Mouse (Mus musculus): ENCODE data around the gene Acvrl1. TPM values are rescaled to one million over a fixed set of nuclear protein-coding genes. Genes with fewer than 3 reads are reported as not detected.

Acvrl1 gene
- total RNA-seq, 4 experiments from 2014 or later: 6.6 to 9.5 (median 7.6) TPM

DNA sequence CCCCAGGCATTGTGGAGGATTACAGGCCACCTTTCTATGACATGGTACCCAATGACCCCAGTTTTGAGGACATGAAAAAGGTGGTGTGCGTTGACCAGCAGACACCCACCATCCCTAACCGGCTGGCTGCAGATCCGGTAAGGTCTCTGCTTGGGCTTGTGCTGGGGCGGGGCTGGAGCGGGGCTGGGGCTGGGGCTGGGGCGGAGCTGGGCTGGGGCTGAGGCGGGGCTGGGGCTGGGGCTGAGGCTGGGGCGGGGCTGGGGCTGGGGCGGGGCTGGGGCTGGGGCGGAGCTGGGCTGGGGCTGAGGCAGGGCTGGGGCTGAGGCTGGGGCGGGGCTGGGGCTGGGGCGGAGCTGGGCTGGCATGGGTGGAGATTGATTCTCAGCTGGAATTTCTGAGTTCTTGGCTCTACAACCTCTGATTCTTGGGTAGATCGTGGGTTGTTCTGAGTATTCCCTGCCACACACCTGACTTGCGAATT is 12.8 kb downstream of the Acvrl1 start:
- peak in 1 of 2 experiments; percentile 47 for DNase-seq (ENCODE audit: low spot score in 2 of 2)

DNA sequence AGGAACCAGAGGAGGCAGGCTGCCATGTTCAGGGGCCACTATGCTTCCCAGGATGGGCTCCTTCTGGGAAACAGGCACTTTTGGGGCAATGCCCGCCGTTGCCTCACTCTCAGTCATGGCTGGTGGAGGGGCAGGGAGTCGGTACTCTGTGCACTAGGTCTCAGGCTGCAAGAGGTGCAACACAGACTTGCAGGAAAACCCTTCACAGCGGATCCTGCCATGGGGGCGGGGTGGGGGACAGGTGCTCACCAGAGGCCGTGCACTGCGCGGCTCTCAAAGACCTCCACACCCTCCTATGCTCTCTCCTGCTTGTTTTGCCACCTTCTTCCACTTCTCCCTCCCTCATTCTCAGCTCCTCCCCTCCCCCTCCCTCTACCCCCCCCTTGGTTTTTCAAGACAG is 14.3 kb downstream of the Acvrl1 start:
- peak in 1 of 2 experiments; percentile 41 for DNase-seq (ENCODE audit: low spot score in 2 of 2)

DNA sequence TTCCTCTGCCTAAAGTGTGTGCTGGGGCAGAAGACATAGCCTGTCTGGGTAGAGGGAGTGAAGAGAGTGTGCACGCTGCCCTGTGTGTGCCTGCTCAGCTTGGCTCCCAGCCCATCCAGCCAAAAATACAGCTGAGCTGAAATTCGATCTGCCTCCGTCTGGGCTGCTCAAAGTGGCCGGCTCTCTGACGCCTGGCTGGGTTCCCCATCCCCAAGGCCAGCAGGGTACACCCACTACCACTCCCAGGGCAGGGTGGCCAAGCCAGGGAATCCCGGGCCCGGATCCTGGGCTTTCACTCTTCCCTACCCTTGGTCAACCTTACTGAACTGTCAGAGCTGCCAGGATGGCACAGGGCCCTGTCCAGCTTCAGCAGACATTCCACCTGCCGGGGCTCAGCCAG is 15.2 kb downstream of the Acvrl1 start:
- DNase-seq (ENCODE audit: low spot score in 2 of 2): peak; percentile 88 to 94

DNA sequence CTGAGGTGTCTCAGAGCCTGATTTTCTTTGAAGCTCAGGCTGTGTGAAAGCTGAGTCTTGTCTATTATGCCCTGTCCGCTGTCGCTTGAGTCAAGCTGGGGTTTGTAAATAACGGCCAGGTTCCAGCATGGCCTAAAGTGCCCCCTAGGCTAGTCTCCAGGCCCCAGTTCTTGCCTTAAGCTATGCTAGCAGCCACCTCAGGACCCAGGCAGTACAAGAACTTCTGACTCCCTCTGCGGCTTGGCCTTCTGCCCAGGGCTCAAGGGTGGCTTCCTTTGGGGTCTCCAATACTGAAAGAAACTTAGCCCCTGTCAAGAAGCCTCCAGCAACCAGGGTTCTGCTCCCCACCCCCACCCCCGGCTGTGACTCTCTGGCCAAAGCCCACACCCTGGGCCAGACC is 15.9 kb downstream of the Acvrl1 start:
- no peak for DNase-seq (ENCODE audit: low spot score in 2 of 2)

DNA sequence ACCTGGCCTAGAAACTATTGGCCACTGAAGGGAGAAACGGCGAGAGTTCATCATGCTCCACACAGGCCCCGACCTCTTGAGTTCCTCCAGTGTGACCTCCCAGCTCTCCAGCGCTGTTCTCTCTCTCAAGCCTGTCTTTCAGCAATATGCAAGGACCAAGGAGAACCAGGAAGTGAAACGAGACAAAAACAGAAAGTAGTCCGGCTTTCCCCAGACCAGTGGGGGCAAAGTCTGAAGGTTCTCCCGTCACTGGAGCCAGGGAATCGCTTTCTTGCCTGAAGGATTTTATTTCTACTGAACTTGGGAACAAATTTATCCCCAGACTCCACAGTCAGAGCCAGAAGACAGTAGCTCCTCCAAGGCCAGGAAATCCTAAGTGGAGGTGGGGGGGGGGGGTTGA is 16.5 kb downstream of the Acvrl1 start:
- DNase-seq (ENCODE audit: low spot score in 2 of 2): no peak

DNA sequence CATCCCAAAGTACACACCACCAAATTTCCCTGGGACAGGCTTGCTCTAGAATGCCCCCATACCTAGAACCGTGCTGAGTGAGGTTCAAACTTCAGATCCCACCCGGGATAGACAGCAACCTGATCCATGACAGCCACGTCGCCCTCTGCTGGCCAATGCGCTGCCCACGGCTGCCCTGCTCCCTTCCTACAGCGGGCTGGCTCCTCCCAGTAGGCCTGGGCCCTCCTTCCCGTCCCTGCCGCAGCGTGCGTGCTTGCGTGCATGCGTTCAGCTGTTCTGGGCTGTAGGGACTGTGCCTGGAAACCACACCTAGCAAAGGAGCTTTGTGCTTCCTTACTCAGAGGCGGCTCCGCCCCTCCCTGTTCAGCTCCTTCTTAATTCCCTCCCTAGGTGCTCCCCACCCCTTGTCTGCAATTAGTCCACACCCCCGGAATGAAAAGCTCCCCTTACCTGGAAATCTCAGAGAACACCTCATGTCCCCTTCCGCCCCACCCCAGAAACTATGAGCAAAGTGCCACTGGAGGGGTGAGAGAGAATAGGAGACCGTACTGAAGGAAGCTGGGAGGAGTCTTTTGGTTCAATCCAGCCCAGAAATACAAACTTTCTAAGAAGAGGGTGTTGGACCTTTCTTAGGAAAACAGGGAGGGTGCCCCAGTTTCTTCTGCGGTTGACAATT is 17.2 kb downstream of the Acvrl1 start:
- DNase-seq (ENCODE audit: low spot score in 2 of 2): peak; percentile 97

DNA sequence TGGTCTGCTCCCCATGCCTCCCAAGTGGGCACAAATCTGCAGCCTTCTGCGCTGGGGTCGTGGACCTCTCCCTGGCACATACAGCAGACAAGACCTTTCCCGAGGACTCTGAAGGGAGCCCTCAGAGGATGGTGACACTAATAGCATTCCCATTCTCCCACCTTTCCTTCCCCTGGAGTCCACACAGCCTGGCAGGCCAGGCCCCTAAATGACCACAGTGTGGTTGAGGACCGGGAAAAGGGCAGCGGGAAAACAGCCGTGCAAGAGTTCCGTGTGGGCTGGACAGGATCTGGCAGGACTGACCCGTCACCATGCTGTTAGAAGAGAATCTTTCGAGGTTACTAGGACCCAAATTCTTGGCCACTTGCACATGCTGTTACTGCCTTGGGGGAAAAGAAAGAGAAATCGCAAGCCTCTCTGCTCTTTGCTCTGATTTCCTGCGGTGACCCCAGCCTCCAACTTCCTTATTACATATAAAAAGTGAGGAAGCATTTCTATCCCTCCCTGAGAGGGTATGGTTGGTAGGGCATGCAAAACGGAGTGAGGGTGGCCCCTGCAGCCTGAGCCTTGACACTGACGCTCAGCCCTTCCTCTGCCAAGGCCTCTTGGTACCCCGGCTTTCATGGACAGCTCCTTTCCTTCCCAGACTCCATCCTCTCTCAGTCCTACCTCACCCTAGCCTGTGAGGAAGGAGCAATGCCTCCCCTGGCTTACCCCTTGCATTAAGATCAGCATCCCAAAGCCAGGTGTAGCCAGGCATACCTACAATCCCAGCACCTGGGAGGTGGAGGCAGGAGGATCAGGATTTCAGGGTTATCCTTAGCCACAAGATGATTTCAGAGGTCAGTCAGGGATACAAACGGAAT is 18.0 kb downstream of the Acvrl1 start:
- no peak for DNase-seq (ENCODE audit: low spot score in 2 of 2)

DNA sequence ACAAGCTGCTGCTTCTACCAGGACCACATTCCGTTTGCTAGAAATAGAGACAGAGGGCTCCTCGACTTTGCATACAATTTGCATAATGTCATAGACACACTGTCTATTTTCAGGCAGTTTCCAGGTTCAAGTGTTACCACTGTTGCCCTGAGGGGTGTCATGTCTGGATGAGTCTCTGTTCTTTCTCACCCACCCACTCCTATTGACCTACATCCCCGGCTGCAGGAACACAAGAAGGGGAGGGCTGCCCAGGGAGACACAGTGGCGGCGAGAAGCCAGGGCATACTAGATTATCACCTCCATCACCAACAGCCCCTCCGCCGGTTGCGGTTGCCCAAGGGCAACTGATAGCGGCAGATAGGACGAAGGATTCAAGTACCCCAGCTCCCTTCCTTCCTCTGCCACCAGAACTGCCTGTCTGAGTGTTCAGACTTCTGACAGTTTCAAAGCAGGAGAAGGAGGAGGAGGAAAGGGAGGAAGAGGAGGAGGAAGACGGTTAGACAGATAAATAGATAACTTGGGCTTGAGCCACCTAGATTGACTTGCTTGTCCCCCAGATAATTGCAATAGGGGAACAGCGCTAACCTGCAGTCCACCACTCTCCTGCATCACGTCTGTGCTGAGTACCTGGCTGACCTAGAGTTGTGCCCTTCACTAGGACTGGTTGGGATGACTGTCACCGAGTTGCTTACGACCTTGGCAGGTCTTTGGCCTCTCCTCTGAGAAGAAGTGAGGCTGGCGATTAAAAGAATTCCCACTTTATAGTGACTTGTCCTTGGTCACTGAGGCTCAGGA is 19.0 kb downstream of the Acvrl1 start:
- DNase-seq (ENCODE audit: low spot score in 2 of 2): no peak

DNA sequence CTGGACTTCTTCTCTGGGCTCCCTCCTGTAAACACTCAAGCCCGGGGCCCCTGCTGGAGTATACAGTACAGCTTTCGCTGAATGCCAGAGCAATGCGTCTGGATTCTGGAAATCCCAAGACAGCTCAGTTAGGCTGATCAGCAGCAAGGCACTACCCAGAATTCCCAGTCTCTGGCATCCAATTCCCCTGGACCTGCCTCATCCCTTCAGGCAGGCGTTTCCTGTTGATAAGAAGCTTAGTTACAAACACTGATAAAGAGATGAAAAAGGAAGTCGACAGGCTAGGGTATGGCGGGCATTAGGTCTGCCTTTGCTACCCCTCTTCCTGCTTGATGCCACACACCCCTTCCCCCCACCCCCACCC is 19.6 kb downstream of the Acvrl1 start:
- DNase-seq (ENCODE audit: low spot score in 2 of 2): no peak

DNA sequence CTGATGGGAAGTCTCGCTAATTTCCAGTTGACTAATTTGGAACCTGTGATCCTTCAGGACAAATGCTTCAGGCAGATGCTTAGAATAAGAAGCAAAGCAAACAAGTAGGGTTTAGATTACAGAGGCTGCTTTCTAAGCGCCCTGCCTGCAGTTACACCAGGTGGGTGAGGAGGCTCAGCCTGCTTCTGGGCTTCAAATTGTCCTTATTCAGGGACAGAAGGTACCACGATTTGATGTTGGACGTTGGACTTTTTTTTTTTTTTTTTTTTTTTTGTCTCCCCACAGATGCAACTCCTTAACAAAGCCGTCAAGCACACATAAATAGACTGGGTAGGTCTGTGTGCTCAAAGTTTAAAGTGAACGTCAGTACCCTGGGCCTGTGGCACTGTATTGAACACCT is 20.3 kb downstream of the Acvrl1 start:
- DNase-seq (ENCODE audit: low spot score in 2 of 2): no peak

DNA sequence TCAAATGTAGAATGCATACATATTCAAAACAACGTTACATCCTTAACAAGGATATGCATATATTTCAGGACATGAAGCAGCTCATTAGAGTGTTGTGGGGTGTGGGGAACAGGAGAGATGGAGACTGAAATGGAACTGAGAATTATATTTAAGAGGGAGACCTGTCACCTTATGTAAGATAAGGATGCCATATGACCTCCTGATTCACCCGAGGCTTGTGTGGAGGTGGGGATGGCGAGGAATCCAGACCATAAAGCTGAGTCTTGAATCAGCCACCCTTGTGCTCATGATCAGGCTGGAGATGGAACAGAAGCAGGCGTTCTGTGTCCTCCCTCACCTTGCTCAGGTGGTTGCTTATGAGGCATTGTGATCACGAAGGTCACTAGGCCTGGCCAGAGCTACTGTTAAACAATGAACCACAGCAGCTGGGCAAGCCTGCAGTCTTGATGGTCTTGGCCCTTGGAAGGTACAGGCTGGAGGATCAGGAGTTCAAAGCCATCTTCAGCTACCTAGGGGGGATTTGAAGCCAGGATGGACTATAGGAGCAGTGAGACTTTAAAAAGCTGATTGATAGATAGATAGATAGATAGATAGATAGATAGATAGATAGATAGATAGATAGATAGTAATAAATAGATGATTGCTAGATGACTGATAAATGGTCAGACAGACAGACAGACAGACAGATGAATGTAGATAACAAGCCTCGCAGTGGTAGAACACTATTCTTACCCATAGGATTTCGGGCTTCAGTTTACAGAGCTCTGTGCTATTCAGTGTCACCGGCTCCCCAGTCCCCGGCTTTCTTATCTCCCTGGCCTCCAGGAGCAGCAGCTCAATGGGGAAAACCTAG is 23.3 kb downstream of the Acvrl1 start:
- no peak for DNase-seq (ENCODE audit: low spot score in 2 of 2)

DNA sequence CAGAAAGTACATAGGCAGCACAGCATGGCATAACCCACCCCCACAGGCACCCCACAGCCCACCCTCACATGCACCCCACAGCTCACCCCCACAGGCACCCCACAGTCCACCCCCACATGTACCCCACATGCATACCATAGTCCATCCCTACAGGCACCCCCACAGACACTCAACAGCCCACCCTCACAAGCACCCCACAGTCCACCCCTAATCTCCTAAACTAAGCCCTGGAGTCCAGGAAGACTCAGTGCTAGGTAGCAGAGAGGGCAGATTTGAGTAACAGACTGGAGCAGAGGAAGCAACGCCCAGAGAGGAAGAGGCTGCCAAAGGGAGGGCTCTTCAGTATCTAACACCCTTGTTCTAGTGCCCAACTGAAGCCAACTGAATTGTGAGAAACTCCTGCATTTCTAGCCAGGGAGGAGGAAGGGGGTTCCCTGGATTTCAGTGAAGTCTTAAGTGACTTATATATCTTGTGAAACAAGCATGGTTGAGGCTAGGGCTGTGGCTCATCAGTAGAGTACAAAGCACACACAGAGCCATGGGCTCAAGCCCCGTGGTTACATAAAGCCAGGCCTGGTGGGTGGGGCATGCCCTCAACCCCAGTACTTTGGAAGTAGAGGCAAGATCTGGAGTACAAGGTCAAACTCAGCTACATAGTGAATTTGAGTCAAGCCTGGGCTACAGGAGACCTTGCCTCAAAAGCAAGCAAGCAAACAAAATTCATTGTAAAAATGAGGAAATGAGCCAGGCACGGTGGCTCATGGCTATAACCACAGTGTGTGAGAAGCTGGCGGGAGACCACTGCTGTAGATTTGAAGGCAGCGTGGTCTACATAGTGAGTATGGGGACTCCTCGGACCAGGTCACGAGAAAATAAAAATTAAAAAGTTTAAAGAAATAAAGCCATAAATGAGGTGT is 26.6 kb downstream of the Acvrl1 start:
- no peak for DNase-seq (ENCODE audit: low spot score in 2 of 2)

DNA sequence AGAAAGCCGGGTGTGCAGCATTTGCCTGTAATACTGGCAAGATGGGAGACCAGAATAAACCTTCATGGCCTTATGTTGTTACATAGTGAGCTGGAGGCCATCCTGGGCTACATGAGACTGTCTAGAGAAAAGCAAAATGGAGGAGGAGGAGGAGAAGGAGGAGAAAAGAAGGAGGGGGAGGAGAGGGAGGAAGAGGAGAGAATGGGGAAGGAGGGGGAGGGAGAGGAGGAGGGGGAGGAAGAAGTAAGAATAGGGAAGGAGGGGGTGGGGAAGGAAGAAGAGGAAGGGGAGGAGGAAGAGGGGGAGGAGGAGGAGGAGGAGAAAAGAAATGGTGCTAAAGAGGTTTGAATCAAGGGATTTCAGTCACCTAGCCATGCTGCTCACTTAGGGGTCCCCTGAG is 31.8 kb downstream of the Acvrl1 start:
- DNase-seq (ENCODE audit: low spot score in 2 of 2): no peak

DNA sequence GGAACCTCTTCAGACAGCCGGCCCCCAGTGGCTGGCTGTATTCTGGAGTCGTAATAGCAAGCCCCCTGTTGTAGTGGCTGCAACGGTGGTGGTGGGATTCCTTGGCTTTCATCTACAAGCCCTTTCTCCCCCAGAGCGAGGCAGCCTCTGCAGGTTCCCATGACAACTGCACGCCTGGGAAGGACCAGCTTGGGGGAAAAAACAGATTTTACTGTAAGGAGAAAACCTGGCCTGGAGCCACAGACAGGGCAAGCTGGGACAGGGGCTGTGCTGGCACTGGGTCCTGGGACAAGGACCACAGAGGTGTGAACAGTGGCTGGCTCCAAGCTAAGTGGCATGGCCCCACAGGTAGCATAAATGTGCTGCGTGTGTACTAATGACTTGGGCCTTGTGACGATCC is 32.3 kb downstream of the Acvrl1 start:
- no peak for DNase-seq (ENCODE audit: low spot score in 2 of 2)

DNA sequence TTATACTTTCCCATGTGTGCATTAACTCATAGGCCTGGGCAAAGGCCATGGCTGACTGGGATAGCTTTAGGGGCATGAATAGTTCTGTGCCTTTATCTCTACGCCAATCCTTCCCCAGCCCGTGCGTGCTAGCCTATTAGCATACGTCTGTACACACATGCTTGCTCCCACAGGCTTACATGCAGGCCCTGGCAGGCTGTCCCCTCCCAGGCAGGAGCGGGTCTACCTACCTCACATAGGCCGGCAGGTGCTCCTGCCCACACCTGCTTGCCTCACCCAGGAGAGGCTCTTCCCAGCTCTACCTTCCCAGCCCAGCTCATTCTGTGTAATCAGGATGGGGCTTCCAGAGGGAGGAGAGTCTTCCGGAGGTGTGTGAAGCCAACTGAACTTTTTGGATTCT is 33.2 kb downstream of the Acvrl1 start:
- no peak for DNase-seq (ENCODE audit: low spot score in 2 of 2)

DNA sequence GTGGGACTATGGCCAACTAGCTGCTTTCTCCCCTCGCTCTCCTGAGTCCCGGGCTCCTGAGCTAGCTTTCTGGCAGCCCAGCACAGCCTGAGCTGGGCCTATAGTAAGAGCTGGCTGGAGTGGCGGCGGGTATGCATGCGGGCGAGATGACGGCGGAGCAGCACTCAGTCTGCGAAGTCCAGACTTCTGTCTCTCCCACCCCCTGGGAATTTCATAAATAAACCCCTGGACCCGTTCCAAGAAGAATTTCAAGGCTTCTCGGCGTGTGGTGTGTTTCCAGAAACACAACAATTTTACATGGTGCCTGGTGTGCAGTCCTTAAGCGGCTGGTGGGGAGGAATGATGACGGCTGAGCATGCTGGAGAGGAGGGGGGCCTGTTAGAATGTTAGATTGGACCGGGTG is 34.7 kb downstream of the Acvrl1 start:
- DNase-seq (ENCODE audit: low spot score in 2 of 2): no peak

DNA sequence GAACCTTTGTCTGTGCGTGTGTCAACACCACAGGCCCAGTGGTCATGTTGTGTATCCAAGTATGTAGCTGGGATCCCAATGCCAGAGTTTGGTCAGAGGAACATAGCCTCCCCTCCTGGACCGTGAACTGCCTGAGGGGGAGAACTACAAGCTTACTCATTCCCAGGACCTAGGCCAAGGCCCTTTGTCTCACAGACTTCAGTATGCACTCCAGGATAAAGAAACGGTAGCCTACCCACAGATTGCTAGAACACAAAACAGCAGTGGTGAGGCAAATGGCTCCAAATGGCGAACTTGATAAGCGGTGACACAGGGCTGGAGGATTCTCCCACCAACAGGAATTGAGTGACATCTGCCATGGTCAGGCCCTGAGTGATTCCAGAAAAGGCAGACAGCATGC is 35.5 kb downstream of the Acvrl1 start:
- DNase-seq (ENCODE audit: low spot score in 2 of 2): no peak

DNA sequence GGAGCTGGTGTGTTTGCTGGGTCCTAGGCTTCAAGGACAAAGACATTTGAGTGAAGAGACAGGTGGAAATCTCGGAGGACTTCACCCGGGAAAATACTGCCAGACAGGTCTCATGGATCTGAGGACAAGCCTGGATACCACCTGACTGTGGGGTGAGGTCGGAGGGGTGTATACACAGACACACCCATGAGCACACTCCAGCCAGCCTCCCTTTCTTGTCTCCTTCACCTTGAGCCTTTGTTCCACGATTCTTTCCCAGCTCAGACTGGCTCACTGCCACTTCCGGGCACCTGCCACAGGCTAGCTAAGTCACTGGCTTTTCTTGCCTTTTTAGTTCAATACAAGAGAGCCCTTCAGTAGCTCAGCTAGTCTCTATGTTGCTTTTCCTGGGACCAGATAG is 36.0 kb downstream of the Acvrl1 start:
- no peak for DNase-seq (ENCODE audit: low spot score in 2 of 2)

DNA sequence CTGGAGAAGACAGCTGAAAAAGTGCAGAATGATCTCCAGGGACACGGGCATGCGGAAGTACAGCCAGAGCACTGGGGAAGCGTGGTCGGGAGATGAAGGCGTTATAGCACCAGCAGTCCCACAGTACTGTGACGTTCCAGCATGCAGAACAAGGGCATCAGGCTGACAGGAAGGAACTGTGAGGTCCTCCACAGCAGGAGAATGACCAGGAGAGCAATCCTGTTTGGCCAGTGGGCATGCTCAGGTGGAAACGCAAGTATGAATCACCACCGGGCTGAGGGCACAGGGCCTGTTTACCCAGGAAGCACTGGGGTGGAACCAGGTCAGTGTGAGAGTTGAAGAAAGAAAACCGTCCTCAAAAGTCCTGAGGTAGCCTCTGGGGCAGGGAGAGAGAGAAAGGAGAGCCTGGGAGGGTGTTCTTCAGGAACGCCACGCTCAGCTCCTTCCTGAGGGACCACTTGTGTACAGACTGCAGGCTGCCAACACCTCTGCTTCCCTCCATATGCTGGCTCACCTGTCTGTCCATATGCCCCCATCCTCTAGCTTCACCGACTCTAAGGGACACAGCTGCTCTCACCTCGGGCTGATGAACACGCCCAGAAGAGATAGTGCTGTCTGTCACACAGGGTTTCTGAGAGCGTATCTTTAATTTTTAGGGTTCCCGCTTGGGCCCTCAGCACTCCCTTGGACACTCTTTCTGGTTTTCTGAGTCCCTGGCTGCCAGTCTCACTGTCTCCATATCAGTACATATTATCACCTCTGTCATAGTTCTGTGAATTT is 37.5 kb downstream of the Acvrl1 start:
- DNase-seq (ENCODE audit: low spot score in 2 of 2): no peak

Measured in gastrocnemius, adult 8-10 months (tissue).